Mouse (Mus musculus) G1E-ER4 (cell line): ENCODE measurements around the gene Pdia5. TPM values are rescaled to one million over a fixed set of nuclear protein-coding genes. Genes with fewer than 3 reads are reported as not detected.

Source experiments
- GATA1 ChIP-seq: IDR thresholded peaks from one replicate; pipeline ENCODE4 v1.8.0; 2012; ENCODE audit warnings: low read length, inconsistent platforms
- polyA plus RNA-seq: library from polyadenylated mRNA; stranded (reverse); fragments of >175 nt; gene quantifications from 2 replicates; pipeline ENCODE4 v1.2.3, GENCODE M21; 2012

The Pdia5 gene
- not detected in 2 replicates for polyA plus RNA-seq

GRCm38 (mm10) chr16:35490231-35491070, at the start of gene Pdia5:
Gene Pdia5, minus strand, starts transcription at chr16:35490873.
- no peak for TF ChIP-seq GATA1

GRCm38 (mm10) chr16:35539041-35539440, 48.4 kb upstream of the Pdia5 start:
- TF ChIP-seq GATA1: no peak

GRCm38 (mm10) chr16:35537651-35538050, 47.0 kb upstream of the Pdia5 start:
- TF ChIP-seq GATA1: no peak

DNA sequence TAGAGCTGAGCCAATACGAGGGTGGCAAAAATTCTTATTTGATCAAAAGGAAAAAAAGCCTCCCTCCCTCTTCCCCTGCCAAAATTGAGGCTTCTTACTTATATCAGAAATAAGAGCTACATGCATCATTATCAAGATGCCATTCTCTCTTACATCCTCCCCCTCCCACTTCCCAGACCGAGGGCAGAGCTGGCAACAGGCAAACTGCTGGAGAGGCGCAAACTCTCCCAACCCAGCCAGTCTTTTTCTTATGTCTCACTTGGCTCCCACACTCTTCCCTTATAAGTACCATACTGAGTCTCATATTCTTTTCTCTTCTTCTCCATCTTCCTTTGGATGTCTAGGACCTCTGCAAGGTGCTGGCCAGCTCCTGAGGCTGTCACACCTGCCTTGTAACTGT, 44.0 kb upstream of the Pdia5 start:
- no peak for TF ChIP-seq GATA1

DNA sequence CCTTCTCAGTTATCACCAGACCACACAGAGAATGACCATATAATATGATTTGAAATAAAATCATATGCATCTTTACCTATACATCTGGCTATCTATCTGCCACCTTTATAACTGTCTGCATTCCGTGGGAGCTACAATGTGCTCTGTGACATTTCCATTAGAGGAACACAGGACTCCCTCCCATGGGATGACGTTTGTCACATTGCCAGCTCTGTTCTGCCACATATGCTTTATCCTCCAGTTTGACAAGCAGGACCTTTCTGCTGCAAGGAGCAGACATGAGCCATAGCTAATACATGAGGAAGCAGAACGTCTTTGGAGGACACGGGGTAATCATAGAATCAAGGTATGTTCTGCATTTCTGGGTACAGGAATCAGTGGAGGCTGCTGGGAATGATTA, 33.5 kb upstream of the Pdia5 start:
- TF ChIP-seq GATA1: no peak

- TF ChIP-seq GATA1: no peak
Observed at GRCm38 (mm10) chr16:35519245-35519644, 28.6 kb upstream of the Pdia5 start.

- TF ChIP-seq GATA1: no peak
Observed at GRCm38 (mm10) chr16:35517976-35518951, 27.6 kb upstream of the Pdia5 start.

- TF ChIP-seq GATA1: no peak
Observed at GRCm38 (mm10) chr16:35515977-35516612, 25.4 kb upstream of the Pdia5 start.

DNA sequence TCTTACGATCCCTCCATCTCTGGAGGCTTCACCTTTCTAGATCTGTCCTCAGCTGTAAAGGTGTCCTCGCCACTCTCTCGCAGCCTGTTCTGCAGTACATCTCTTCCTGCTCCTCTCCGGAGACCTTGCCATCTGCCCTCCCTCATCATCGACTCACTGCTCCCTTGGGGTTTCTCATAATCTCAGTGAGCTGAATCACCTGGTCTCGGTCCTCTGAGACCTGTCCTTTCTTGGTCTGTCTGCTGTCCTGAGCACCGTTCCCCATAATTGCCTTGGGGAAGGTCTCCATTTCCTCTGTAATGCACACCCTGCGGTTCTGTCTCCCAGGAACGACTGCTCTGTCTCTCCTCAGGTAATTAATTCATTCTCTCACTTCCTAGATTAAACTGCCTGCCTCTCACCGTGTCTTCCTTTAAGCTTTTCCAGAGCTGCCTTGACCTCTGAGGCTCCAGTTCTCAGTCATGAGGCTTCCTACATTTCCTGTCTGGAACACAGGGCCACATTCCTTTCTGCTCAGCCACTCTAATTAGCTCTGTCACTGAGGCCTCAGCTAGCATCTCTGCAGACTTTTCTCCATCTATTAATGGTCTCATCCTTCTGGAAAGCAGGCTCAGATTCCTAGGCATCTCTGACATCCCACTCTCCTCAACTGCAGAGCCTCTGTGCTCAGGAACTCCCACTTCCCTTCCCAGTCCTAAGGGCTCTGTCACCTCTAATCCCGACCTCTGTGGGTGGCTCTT, 18.8 kb upstream of the Pdia5 start:
- TF ChIP-seq GATA1: no peak

DNA sequence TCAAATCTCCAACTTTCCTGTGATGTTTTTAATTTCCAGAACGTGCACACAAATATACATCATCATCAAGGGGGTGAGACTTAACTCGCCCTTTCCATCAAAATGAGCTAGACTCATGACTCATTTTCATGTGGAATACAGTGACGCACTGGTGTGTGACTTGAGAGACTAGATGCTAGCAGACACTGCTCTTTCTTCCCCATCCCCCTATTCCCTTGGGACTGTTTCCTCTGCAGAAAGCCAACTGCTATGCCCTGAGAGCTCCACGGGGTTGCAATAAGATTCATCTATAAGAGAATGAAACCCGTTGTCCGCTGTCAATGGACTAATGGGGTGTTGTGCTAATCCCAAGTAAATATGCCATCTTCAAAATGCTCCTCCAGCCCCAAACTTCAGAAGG, 17.9 kb upstream of the Pdia5 start:
- TF ChIP-seq GATA1: no peak

GRCm38 (mm10) chr16:35505786-35506185, 15.1 kb upstream of the Pdia5 start:
- TF ChIP-seq GATA1: no peak

GRCm38 (mm10) chr16:35504266-35504665, 13.6 kb upstream of the Pdia5 start:
- no peak for TF ChIP-seq GATA1

- no peak for TF ChIP-seq GATA1
Observed at GRCm38 (mm10) chr16:35502456-35502855, 11.8 kb upstream of the Pdia5 start.

- no peak for TF ChIP-seq GATA1
Observed at GRCm38 (mm10) chr16:35501106-35501760, 10.6 kb upstream of the Pdia5 start.
